Mouse (Mus musculus): Measurements from ENCODE around the gene Dapk3. TPM values are rescaled to one million over a fixed set of nuclear protein-coding genes. Genes with fewer than 3 reads are reported as not detected.
A peak's percentile ranks its signal among the peaks of the same experiment; 100 is the strongest.
"Not testable (repeated sequence)": the region's sequence is repeated elsewhere in the genome, so short reads cannot be mapped to it uniquely, and the experiment has no call there.

The Dapk3 gene
- polyA plus RNA-seq, 1 experiment from 2014 or later, result 61.7 TPM

- Histone ChIP-seq H3K4me1 (replicated peaks) (0 out of 2 replicates have a peak, but pooled peaks cover 1% of the 10 kb centered on the region), H3K4me3 (no peak overlapping the region), H3K9ac (no peak overlapping the region), H3K9me3 (no peaks in the 10 kb centered on the region), H3K4me2 (no peak overlapping the region), H3K36me3 (peaks cover 79% of the 10 kb centered on the region), H3K27me3 (no peaks in the 10 kb centered on the region), H3K27ac (no peak overlapping the region)
- WGBS, result 93% methylated on average over 5 of the region's 5 CpGs
- no peak for ATAC-seq (ENCODE audit: low FRiP score)
These were observed 38.7 kb downstream of the Dapk3 start for GRCm38 (mm10) chr10:81221402-81222015.

- WGBS, result 72% methylated on average over 2 of the region's 2 CpGs
- not testable (repeated sequence) for H3K9ac ChIP-seq; ATAC-seq (ENCODE audit: low FRiP score); H3K27ac ChIP-seq; H3K4me3 ChIP-seq; H3K27me3 ChIP-seq; H3K9me3 ChIP-seq; H3K4me2 ChIP-seq
- Histone ChIP-seq H3K36me3 (peaks cover 63% of the 10 kb centered on the region), H3K4me1 (replicated peaks) (peaks cover 20% of the 10 kb centered on the region)
These were observed 40.9 kb downstream of the Dapk3 start for GRCm38 (mm10) chr10:81223731-81224130.

GRCm38 (mm10) chr10:81229735-81230437 is 47.1 kb downstream of the Dapk3 start:
- Histone ChIP-seq H3K4me2 (peak overlapping the region; percentile 75), H3K4me1 (replicated peaks) (peaks cover 47% of the 10 kb centered on the region), H3K27ac (peak overlapping the region; percentile 92), H3K9ac (peak overlapping the region; percentile 87), H3K4me3 (peak overlapping the region; percentile 58), H3K9me3 (no peaks in the 10 kb centered on the region), H3K27me3 (no peaks in the 10 kb centered on the region), H3K36me3 (peaks cover 6% of the 10 kb centered on the region)
- WGBS, result 6% methylated on average over 20 of the region's 20 CpGs
- 0 out of 2 replicates have a peak, but pooled peaks have one; percentile 22 for ATAC-seq (ENCODE audit: low FRiP score)

- peak; percentile 87 for ATAC-seq (ENCODE audit: low FRiP score)
- WGBS, result 5% methylated on average over 27 of the region's 27 CpGs
These were observed 47.9 kb downstream of the Dapk3 start, which contains the start of gene Atcay for GRCm38 (mm10) chr10:81230438-81231332. TSS of gene Atcay (minus strand) at chr10:81230833.

GRCm38 (mm10) chr10:81231436-81231835 is 48.6 kb downstream of the Dapk3 start:
- WGBS, result 44% methylated on average over 7 of the region's 7 CpGs
- no peak for ATAC-seq (ENCODE audit: low FRiP score)
- Histone ChIP-seq H3K27ac (peak overlapping the region; percentile 92), H3K9me3 (no peaks in the 10 kb centered on the region), H3K9ac (peak overlapping the region; percentile 87), H3K27me3 (no peaks in the 10 kb centered on the region), H3K4me3 (peak overlapping the region; percentile 58), H3K4me2 (peak overlapping the region; percentile 75), H3K4me1 (replicated peaks) (peaks cover 46% of the 10 kb centered on the region), H3K36me3 (0 out of 2 replicates have a peak, but pooled peaks cover 4% of the 10 kb centered on the region)

More at GRCm38 (mm10) chr10:81230438-81231332, 47.9 kb downstream of the Dapk3 start, which contains the start of gene Atcay:
- Histone ChIP-seq H3K4me1 (replicated peaks) (peaks cover 47% of the 10 kb centered on the region), H3K9me3 (no peaks in the 10 kb centered on the region), H3K4me3 (peak within 1 kb of the TSS; percentile 58), H3K36me3 (peaks cover 6% of the 10 kb centered on the region; the same call in 1 of the 2 replicates), H3K9ac (peak within 1 kb of the TSS; percentile 87), H3K27me3 (no peaks in the 10 kb centered on the region), H3K27ac (peak within 1 kb of the TSS; percentile 92), H3K4me2 (peak within 1 kb of the TSS; percentile 75)

GRCm38 (mm10) chr10:81232580-81233225 is 49.9 kb downstream of the Dapk3 start, which contains the start of gene Zfr2:
TSS of gene Zfr2 (plus strand) at chr10:81233155.
- no peaks in the 10 kb centered on the region for H3K9me3 ChIP-seq
- peak within 1 kb of the TSS; percentile 66 for H3K4me2 ChIP-seq
- H3K27me3 ChIP-seq, result peaks cover 6% of the 10 kb centered on the region
- 9% methylated on average over 29 of the region's 29 CpGs for WGBS
- H3K4me1 ChIP-seq (replicated peaks), result peaks cover 40% of the 10 kb centered on the region
- ATAC-seq (ENCODE audit: low FRiP score), result peak; percentile 62
- H3K9ac ChIP-seq, result peak within 1 kb of the TSS; percentile 84
- peak within 1 kb of the TSS; percentile 70 for H3K4me3 ChIP-seq
- peaks cover 7% of the 10 kb centered on the region; the same call in 1 of the 2 replicates for H3K36me3 ChIP-seq
- H3K27ac ChIP-seq, result no peak within 1 kb of the TSS

GRCm38 (mm10) chr10:81233226-81233585 is 50.4 kb downstream of the Dapk3 start:
- Histone ChIP-seq H3K27ac (no peak overlapping the region), H3K4me2 (peak overlapping the region; percentile 66), H3K27me3 (peaks cover 11% of the 10 kb centered on the region), H3K4me3 (peak overlapping the region; percentile 70), H3K9me3 (no peaks in the 10 kb centered on the region), H3K9ac (peak overlapping the region; percentile 84), H3K4me1 (replicated peaks) (peaks cover 35% of the 10 kb centered on the region), H3K36me3 (peaks cover 12% of the 10 kb centered on the region; the same call in 1 of the 2 replicates)
- peak; percentile 37 for ATAC-seq (ENCODE audit: low FRiP score)
- WGBS, result under 1% methylated on average over 27 of the region's 28 CpGs

GRCm38 (mm10) chr10:81234206-81234605 is 51.4 kb downstream of the Dapk3 start:
- Histone ChIP-seq H3K36me3 (peaks cover 13% of the 10 kb centered on the region; the same call in 1 of the 2 replicates), H3K4me3 (0 out of 2 replicates have a peak overlapping the region, but pooled peaks have one; percentile 70), H3K4me2 (no peak overlapping the region), H3K4me1 (replicated peaks) (peaks cover 25% of the 10 kb centered on the region), H3K9me3 (no peaks in the 10 kb centered on the region), H3K9ac (peak overlapping the region; percentile 84; the same call in 1 of the 2 replicates), H3K27me3 (peaks cover 19% of the 10 kb centered on the region), H3K27ac (no peak overlapping the region)
- no peak for ATAC-seq (ENCODE audit: low FRiP score)
- 78% methylated on average over 6 of the region's 6 CpGs for WGBS

- Histone ChIP-seq H3K27me3 (peaks cover 41% of the 10 kb centered on the region), H3K36me3 (peaks cover 13% of the 10 kb centered on the region; the same call in 1 of the 2 replicates), H3K9me3 (no peaks in the 10 kb centered on the region), H3K27ac (no peak overlapping the region), H3K4me3 (no peak overlapping the region), H3K4me2 (no peak overlapping the region), H3K9ac (0 out of 2 replicates have a peak overlapping the region, but pooled peaks have one; percentile 4), H3K4me1 (replicated peaks) (peaks cover 17% of the 10 kb centered on the region)
- no peak for ATAC-seq (ENCODE audit: low FRiP score)
- WGBS, result 77% methylated on average over 12 of the region's 12 CpGs
These were observed 53.9 kb downstream of the Dapk3 start for GRCm38 (mm10) chr10:81236471-81237268.

GRCm38 (mm10) chr10:81238618-81239017 is 55.8 kb downstream of the Dapk3 start:
- WGBS, result 80% methylated on average over 2 of the region's 2 CpGs
- no peak for ATAC-seq (ENCODE audit: low FRiP score)
- Histone ChIP-seq H3K27ac (no peak overlapping the region), H3K9me3 (no peaks in the 10 kb centered on the region), H3K4me1 (replicated peaks) (peaks cover 12% of the 10 kb centered on the region), H3K36me3 (peaks cover 31% of the 10 kb centered on the region), H3K9ac (no peak overlapping the region), H3K27me3 (peaks cover 53% of the 10 kb centered on the region), H3K4me3 (no peak overlapping the region), H3K4me2 (no peak overlapping the region)

- 27% methylated on average over 13 of the region's 13 CpGs for WGBS
These were observed 58.1 kb downstream of the Dapk3 start for GRCm38 (mm10) chr10:81240876-81241275.

More at GRCm38 (mm10) chr10:81240876-81241275, 58.1 kb downstream of the Dapk3 start:
- Histone ChIP-seq H3K36me3 (peaks cover 28% of the 10 kb centered on the region), H3K9me3 (no peaks in the 10 kb centered on the region), H3K27me3 (peaks cover 64% of the 10 kb centered on the region), H3K4me3 (no peak overlapping the region), H3K9ac (no peak overlapping the region), H3K4me1 (replicated peaks) (peaks cover 13% of the 10 kb centered on the region), H3K4me2 (no peak overlapping the region), H3K27ac (no peak overlapping the region)
- ATAC-seq (ENCODE audit: low FRiP score), result no peak
